Mouse (Mus musculus) adrenal gland (tissue): ENCODE results near the gene Pax5.

Experiments
- intact Hi-C: fragments of 180-260 bp; cut with DNase I; formaldehyde crosslinking; loops from one replicate; pipeline ENCODE4 v1.15.1; 2025
- microRNA-seq, 2 experiments: library from miRNA; unstranded; fragments of <30 nt; microRNA quantifications; one replicate each; pipeline ENCODE4; 2019

The Pax5 gene

DNA sequence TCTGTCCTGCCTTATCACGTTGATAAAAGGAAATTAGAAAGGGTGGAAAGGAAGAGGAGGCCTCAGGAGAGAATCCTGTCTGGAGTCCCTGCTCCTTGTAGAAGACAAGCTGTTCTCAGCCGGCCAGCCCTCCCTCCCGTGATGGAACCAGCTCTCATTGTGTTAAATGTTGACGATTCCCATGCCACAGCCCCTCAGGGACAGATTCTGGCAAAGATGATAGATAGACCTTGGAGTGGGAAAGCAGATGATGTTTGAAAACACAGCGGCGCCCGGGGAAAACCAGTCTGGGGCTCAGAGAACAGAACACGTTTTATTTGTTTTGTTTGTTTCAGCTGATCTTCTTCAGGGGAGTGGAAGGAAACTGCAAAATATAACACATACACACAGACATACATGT is 221.6 kb downstream of the Pax5 start:
- intact Hi-C loops, result no loop called here

DNA sequence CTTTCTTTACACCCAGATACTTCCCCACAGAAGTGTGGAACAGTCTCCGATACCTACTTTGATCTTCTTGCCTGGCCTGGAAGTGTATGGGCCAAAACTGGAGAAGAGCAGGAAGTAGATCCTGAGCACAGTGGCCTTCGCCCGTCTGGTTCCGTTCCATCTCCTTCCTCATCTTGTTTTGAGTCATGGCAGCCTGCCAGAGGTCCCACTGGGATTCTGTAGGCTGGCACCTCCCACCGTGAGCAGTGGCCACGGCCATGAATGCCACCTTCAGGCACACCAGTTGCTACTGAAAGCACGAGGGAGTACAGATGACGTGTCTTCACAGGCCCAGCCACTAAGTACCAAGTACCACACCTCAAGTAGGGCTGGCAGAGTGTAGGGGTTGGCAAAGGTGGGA is 222.1 kb downstream of the Pax5 start:
- intact Hi-C loops, result no loop called here

DNA sequence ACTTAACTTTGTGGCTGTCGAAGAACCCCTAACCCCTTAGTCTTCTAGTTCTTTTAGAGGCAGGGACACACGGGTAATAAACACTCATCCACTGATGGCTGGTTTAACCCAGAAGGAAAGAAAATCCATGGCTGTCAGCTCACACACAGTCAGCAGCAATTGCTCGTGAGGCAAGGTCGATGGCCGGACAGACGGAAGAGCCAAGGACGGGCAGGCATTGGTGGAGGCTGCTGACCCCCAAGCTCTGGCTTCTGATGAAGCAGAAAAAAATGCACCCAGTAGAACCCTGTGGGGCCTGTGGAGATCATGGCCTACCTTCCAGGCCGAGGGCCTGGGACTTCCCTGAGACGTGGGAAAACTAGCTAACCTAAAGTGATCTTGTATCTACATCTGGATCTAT is 227.4 kb downstream of the Pax5 start:
- intact Hi-C loops, result no loop called here

DNA sequence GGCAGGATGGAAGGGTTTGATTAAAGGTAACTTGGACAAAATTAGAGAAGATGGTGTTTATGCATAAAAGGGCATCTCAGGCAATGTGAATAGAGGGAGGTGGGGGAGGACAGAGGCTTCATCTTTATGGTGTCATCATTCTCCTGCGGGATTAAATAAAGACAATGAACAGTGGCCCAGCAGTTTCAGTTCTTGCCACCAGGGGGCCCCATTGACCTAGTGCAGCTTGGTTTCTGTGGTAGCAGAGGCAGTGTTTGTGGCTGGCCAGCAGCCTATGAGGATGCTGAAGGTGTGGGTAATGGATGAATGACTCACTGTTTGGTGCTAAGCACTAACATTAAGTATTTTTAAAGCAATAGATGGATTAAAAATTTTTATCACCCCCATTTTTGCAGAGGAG is 230.5 kb downstream of the Pax5 start:
- intact Hi-C loops, result no loop called here

Small RNA genes within 50 kb of the gene (microRNA-seq; reads per million reads assigned to microRNA genes)
- gene Mir5120, result 0 reads per million in 2 experiments
